Mouse (Mus musculus) spleen, adult 2 months (tissue): ENCODE measurements around the gene Otulinl. TPM values are rescaled to one million over a fixed set of nuclear protein-coding genes. Genes with fewer than 3 reads are reported as not detected.

Experiments
- DNase-seq, 2 experiments: peaks; one replicate each; pipeline versions ENCODE4 v3.0.0 to v3.0.0-alpha.2; 2012 to 2021; ENCODE audit warnings: low spot score in 2 of 2, low read depth in 1 of 2
- H3K27ac ChIP-seq: fragments of 200-500 bp; 2 replicates; pipeline ENCODE4 v1.5.1; 2012; ENCODE audit warnings: low read length, inconsistent platforms; ENCODE audit not compliant: insufficient read depth
- H3K27me3 ChIP-seq: fragments of 200-500 bp; 2 replicates; pipeline ENCODE4 v1.6.1; 2012; ENCODE audit warnings: mild to moderate bottlenecking, moderate library complexity, low read length, inconsistent platforms; ENCODE audit not compliant: control insufficient read depth, insufficient read depth
- H3K36me3 ChIP-seq: fragments of 200-500 bp; 2 replicates; pipeline ENCODE4 v1.6.1; 2012; ENCODE audit warnings: mild to moderate bottlenecking, low read length, inconsistent platforms; ENCODE audit not compliant: control insufficient read depth, insufficient read depth
- H3K4me1 ChIP-seq: fragments of 200-500 bp; 2 replicates; pipeline ENCODE4 v1.6.1; 2011; ENCODE audit warnings: inconsistent platforms; ENCODE audit not compliant: control insufficient read depth, insufficient read depth, insufficient read length
- H3K4me3 ChIP-seq: fragments of 200-500 bp; 2 replicates; pipeline ENCODE4 v1.5.1; 2011; ENCODE audit warnings: mild to moderate bottlenecking, inconsistent platforms; ENCODE audit not compliant: insufficient read depth, insufficient read length; ENCODE audit errors: extremely low read depth
- CTCF ChIP-seq: fragments of 200-500 bp; IDR thresholded peaks from 2 replicates; pipeline ENCODE4 v1.5.1; 2011; ENCODE audit warnings: mild to moderate bottlenecking, inconsistent platforms; ENCODE audit not compliant: insufficient read depth, insufficient read length, insufficient replicate concordance; ENCODE audit errors: extremely low read depth
- POLR2A ChIP-seq: fragments of 200-500 bp; IDR thresholded peaks from 2 replicates; pipeline ENCODE4 v1.6.1; 2011; ENCODE audit warnings: low read depth, low read length, inconsistent platforms
- WGBS: fragments of 180-500 bp; shearing (Covaris S2); methylation state at CpG from one replicate; pipeline ENCODE4 v1.1.7; 2018; 5-methylcytosine and 5-hydroxymethylcytosine counted together
- polyA plus RNA-seq: library from polyadenylated mRNA; depleted of rRNA; stranded (reverse); fragments of >200 nt; gene quantifications from 2 replicates; pipeline ENCODE4 v1.2.3, GENCODE M21; 2012

Otulinl gene
- polyA plus RNA-seq, 1 experiment, result 16.0 TPM

DNA sequence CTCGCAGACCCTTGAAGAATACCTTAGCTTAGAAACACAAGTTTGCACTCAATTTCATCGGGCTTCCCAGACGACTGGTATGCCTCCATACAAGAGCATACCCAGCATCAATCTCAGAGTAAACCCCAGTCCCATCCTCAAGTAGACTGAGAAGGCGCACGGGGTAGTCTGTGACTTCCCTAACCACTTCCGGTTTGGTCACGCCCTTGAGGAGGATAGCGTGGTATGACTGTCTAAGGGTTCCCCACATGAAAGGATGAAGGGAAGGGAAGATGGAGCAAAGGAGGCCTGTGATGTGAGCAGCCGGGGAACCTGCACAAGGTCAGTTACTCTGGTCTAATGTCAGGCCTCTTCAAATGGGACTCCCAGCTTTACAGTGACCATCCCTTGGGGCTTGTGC, 53.6 kb downstream of the Otulinl start:
- Histone ChIP-seq H3K36me3 (peaks cover 7% of the 10 kb centered on the region; the same call in 1 of the 2 replicates), H3K4me3 (peak overlapping the region; percentile 20; the same call in 1 of the 2 replicates), H3K4me1 (peaks cover 38% of the 10 kb centered on the region; the same call in 1 of the 2 replicates), H3K27me3 (no peaks in the 10 kb centered on the region), H3K27ac (0 out of 2 replicates have a peak overlapping the region, but pooled peaks have one; percentile 41)
- 26% methylated on average over 9 of the region's 9 CpGs for WGBS
- DNase-seq, result peak; percentile 33 to 64
- no peak for TF ChIP-seq POLR2A
- no peak for TF ChIP-seq CTCF

DNA sequence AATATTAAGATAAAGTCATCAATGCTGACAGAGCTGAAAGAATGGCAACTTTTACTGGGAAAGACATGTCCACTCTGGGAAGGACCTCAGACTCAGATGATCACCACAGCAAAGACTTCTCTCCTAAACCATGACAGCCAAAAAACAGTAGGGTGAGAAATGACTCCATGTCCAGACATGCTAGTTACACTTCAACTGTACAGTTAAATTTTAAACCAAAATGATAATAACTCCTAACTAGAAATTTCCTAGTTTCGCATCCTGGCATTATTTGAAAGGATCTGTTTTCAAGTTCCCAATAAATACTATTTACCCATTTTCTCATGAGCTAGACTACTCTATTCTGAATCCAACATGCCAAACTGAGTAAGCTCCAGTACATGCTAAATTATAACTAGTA, 55.1 kb downstream of the Otulinl start:
- Histone ChIP-seq H3K27me3 (no peaks in the 10 kb centered on the region), H3K27ac (no peak overlapping the region; the same call in 1 of the 2 replicates), H3K36me3 (peaks cover 15% of the 10 kb centered on the region), H3K4me1 (peaks cover 39% of the 10 kb centered on the region; the same call in 1 of the 2 replicates), H3K4me3 (no peak overlapping the region)
- TF ChIP-seq CTCF (no peak), POLR2A (no peak)
- no peak for DNase-seq
- WGBS, result 92% methylated on average over 1 of the region's 1 CpGs

DNA sequence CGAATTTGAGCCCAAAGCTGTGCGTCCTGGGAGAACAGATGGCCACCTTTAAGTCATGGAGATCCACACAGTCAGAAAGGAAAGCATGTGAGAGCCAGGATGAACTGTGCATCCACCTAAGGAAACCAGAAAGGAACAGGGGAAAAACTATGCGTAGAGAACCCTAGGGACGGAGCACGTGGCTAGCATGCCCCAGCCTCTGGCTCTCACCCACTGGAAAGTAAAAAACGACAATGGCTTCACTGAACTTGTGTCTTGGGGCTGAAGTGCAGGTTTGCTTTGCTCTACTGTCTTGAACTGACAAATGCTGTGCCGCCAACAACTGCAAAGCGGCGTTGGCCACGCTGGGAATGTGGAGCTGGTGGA, 55.5 kb downstream of the Otulinl start:
- Histone ChIP-seq H3K27me3 (no peaks in the 10 kb centered on the region), H3K4me1 (peaks cover 43% of the 10 kb centered on the region; the same call in 1 of the 2 replicates), H3K27ac (peak overlapping the region; percentile 65), H3K36me3 (peaks cover 20% of the 10 kb centered on the region), H3K4me3 (peak overlapping the region; percentile 36; the same call in 1 of the 2 replicates)
- TF ChIP-seq POLR2A (no peak), CTCF (no peak)
- no peak for DNase-seq
- 60% methylated on average over 10 of the region's 10 CpGs for WGBS

DNA sequence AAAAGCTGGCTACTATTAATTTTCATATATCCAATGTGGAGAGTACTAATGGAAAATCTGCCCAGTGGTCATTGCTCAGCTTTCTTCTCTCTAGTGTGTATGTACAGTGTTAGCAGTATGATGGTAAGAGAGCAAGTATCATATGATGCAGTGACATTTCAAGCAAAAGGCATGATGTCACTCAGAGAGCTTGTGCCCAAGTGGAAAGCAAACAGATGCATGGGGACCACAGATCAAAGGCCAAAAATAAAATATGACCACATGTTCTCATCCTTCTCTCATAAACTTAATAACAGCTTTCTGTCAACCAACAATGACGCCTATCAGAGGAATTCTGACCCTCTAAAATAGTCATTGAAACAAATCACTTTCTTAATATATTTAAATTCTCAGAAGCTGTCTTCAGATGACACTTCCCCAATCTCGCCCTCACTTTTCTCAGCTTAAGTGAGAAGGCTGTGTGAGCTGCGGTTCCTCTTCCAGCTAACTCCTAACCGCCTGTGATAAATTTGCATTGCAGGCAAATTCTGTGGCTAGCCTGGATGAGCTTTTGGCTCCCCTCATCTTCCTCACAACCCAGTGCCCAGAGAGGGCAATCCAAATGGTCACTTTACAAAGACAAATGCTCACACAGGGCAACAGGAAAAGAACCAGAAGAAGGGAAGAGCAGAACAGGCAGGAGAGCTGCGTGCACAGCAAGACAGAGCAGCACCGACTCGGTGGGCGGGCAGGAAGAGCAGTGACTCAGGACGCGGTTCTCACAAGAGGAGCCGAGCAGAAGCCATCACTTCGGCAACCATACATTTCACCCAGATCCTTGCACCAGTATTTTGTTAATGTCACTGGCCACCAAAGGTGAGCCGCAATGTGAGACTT, 56.1 kb downstream of the Otulinl start:
- no peaks in the 10 kb centered on the region for H3K27me3 ChIP-seq
- DNase-seq, result peak; percentile 71 to 72
- H3K4me1 ChIP-seq, result peaks cover 43% of the 10 kb centered on the region; the same call in 1 of the 2 replicates
- H3K4me3 ChIP-seq, result peak overlapping the region; percentile 36; the same call in 1 of the 2 replicates
- peaks cover 22% of the 10 kb centered on the region for H3K36me3 ChIP-seq
- TF ChIP-seq CTCF (no peak), POLR2A (no peak)
- H3K27ac ChIP-seq, result peak overlapping the region; percentile 65
- 14% methylated on average over 13 of the region's 13 CpGs for WGBS

DNA sequence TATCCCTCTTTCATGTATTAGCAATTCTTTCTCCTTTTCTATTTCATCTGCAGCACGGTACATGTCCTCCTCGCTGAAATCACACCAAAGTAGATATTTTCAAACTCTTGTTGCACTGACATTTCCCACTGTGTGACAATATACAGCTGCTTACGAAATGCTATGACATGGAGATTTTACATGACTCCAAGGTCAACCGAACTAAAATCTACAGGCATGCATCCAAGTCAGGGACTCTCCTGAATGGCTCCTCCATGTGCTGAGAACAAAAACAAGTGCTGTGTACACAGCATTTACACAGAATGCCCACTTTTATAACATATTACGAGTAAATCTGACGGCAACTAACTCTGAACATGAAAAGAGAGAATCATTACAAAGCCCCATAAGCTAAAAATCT, 58.1 kb downstream of the Otulinl start:
- DNase-seq, result no peak
- peaks cover 34% of the 10 kb centered on the region for H3K36me3 ChIP-seq
- TF ChIP-seq CTCF (no peak), POLR2A (no peak)

DNA sequence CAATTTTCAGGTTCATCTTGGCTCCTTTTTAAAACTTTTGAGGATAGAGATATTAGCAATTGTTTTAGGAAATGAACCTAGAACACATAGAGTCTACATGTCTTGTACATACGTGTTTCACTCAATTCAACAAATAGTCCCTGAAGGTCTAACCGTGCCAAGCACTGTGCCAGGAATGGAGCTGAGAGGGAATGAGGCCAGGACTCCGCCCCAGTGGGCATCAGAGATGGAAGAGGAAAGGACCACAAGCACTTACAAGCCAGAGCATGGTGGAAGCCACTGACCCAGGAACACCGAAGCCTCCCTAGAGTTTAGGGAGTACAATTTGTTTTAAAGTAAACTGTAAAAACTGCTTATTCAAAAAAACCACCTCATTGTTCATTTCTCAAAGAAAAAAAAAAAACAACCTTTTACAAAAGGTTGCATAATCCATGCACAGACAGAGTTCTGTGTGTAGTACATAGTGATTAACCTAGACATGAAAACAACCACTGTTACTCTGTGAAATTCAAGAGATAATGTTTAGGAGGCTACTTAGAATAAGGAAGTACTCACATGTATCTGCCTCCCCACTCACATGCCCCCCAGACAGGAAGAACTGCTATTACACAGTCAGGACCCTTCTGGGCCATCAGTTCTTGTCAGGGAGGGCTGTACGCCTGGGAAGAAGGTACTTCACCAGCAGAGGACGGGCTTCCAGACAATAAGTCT, 60.7 kb downstream of the Otulinl start:
- 79% methylated on average over 6 of the region's 6 CpGs for WGBS
- H3K27ac ChIP-seq, result no peak overlapping the region
- TF ChIP-seq CTCF (no peak), POLR2A (no peak)
- DNase-seq, result no peak
- no peak overlapping the region for H3K4me3 ChIP-seq
- peaks cover 19% of the 10 kb centered on the region; the same call in 1 of the 2 replicates for H3K4me1 ChIP-seq
- H3K27me3 ChIP-seq, result no peaks in the 10 kb centered on the region
- H3K36me3 ChIP-seq, result peaks cover 38% of the 10 kb centered on the region

More for the DNA sequence above, 58.1 kb downstream of the Otulinl start:
- Histone ChIP-seq H3K27ac (no peak overlapping the region), H3K4me1 (peaks cover 36% of the 10 kb centered on the region; the same call in 1 of the 2 replicates), H3K27me3 (no peaks in the 10 kb centered on the region), H3K4me3 (no peak overlapping the region)
- 92% methylated on average over 6 of the region's 6 CpGs for WGBS
